Mouse (Mus musculus) urinary bladder, postnatal 10 days (tissue): Measurements from ENCODE around the gene Atp1a4.
"Not testable (repeated sequence)": the region's sequence is repeated elsewhere in the genome, so short reads cannot be mapped to it uniquely, and the experiment has no call there.

Source experiments
- DNase-seq: peaks from one replicate; pipeline ENCODE4 v3.0.0; 2022; ENCODE audit warnings: low spot score

Atp1a4 gene

DNA sequence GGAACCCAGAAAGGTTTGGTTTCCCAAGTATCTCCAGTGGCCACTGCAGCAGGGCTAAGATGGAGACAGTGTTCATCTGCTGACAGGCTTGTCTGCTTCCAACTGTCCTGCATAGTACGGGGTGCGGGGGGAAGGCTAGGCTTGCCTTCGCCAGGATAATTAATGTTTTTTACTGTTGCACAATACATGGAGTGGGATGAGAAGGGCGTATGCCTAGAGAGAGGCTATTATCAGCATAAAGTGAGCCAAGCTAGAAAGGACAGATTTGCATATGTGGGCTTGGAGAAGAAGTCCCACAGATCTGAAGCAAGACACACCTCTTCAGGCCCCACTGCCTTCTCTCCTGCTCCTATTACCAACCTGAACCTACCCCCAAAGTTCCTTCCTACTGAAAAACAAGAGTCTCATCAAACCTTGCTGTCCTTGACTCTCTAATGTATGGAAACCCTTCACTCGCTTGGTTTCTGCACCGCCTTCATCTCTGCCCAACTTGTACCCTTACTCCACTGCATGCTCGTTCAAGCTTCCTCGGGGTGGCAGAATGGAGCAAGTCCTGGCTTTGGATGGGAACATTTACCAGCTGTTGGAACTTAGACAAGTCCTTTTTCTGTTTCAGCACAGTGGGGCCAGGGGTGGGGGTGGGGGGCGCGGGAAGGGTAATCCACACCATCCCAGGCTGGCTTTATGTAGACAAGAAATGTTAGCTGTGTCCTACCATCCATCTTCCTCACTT, 23.5 kb upstream of the Atp1a4 start:
- DNase-seq = no peak

DNA sequence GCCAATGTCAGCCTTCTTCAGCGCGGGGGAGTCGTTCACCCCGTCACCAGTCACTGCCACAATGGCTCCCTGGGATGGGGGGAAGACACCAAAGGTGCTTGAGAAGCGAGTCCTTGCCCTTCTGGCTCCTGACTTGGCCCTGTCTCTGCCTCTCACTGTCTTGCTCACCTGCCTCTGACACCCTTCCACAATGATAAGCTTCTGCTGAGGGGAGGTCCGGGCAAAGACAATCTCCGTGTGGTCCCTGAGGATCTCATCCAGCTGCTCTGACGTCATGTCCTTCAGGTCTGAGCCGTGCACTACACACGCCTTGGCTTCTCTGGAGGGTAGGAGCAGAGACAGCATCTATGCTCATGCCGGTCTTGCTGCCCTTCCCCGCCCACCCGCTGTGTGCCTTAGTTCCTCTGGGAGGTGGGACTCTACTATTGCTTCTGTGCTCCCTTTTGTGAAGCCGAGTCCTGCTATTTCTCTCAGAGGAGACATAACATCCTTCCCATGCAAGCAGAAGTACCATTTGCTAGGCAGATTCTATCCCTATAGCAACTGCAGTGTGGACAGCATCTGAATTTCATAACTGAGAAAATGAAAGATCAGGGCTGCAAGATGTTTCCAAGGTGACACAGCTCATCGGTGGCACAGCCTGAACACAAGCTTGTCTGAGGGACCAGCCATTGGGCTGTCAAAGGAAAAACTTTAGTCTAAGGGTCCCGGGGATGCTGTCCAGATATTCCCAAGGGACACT, 21.7 kb upstream of the Atp1a4 start:
- no peak for DNase-seq

GRCm38 (mm10) chr1:172278328-172278727, 20.1 kb upstream of the Atp1a4 start:
- DNase-seq = no peak

- DNase-seq = no peak
Observed at GRCm38 (mm10) chr1:172277172-172277571, 19.0 kb upstream of the Atp1a4 start.

- no peak for DNase-seq
Observed at GRCm38 (mm10) chr1:172274547-172274946, 16.3 kb upstream of the Atp1a4 start.

DNA sequence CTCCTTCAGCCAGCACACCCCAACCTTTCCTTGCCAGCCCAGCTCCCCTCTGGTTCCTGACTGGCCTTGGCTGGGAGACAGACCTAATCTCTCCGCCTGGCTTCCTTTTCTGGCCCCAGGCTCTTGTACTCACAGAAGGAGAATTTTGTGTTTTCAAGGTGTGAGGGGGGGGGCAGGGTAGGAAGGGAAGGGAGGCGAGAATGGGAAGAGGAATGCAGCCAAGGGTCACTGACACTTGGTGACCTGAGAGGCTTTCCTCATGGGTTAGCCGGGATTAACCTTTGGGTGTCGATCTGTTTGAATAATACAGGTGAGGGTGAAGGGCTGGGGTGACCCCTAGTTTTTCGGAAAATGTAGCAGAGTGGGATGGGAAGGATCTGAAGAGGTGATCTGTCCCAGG, 15.9 kb upstream of the Atp1a4 start:
- no peak for DNase-seq

- DNase-seq = no peak
Observed at GRCm38 (mm10) chr1:172273386-172273785, 15.2 kb upstream of the Atp1a4 start.

DNA sequence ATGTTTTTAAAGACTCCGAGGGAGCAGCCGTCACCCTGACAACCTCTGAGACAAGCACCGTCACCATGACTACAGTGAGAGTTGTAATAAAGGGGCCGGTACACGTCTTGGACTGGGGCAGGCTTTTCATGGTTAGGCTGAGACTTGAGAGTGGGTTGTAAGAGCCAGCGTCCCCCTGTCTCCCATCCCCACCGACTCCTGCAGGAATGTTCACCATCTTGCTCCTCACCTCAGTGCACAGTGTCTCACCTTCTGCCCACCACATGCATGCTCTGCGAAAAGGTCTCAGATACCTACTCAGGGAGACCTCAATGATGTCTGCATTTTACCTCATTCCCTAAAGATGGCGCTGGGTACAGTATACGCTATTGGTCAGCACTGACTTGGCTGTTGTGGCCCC, 13.6 kb upstream of the Atp1a4 start:
- no peak for DNase-seq

- DNase-seq = no peak
Observed at GRCm38 (mm10) chr1:172271208-172271607, 13.0 kb upstream of the Atp1a4 start.

GRCm38 (mm10) chr1:172261477-172262078, 3.4 kb upstream of the Atp1a4 start, which contains the start of gene Igsf8:
TSS of gene Igsf8 (plus strand) at chr1:172261641.
- DNase-seq = no peak

DNA sequence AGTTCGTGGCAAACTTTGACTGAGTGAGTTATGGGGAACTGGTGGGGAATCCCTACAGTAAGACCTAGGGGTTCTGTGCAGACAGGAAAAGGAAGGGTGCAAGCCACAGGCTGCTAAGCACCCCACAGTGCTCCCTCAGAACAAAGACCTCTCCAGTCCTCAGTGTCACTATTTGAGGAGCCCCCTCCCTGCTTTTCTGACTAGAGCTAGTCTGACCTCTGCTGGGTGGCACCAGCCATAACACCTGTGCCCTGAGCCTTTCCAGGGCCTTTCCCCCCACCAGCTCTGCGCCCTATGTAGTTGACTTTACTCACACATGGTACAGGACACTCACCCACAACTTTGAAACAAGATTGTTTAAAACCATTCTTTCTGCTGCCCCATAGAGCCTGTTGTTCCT, 10.5 kb downstream of the Atp1a4 start:
- DNase-seq = no peak

GRCm38 (mm10) chr1:172247216-172247615, 11.0 kb downstream of the Atp1a4 start:
- no peak for DNase-seq

- DNase-seq = not testable (repeated sequence)
Observed at GRCm38 (mm10) chr1:172244645-172245044, 13.6 kb downstream of the Atp1a4 start.

GRCm38 (mm10) chr1:172243547-172244205, 14.5 kb downstream of the Atp1a4 start:
- no peak for DNase-seq

- DNase-seq = no peak
Observed at GRCm38 (mm10) chr1:172242401-172242800, 15.8 kb downstream of the Atp1a4 start.

- no peak for DNase-seq
Observed at GRCm38 (mm10) chr1:172240945-172241708, 17.1 kb downstream of the Atp1a4 start.

GRCm38 (mm10) chr1:172229215-172229614, 29.0 kb downstream of the Atp1a4 start:
- DNase-seq = no peak

GRCm38 (mm10) chr1:172228209-172228608, 30.0 kb downstream of the Atp1a4 start:
- no peak for DNase-seq

DNA sequence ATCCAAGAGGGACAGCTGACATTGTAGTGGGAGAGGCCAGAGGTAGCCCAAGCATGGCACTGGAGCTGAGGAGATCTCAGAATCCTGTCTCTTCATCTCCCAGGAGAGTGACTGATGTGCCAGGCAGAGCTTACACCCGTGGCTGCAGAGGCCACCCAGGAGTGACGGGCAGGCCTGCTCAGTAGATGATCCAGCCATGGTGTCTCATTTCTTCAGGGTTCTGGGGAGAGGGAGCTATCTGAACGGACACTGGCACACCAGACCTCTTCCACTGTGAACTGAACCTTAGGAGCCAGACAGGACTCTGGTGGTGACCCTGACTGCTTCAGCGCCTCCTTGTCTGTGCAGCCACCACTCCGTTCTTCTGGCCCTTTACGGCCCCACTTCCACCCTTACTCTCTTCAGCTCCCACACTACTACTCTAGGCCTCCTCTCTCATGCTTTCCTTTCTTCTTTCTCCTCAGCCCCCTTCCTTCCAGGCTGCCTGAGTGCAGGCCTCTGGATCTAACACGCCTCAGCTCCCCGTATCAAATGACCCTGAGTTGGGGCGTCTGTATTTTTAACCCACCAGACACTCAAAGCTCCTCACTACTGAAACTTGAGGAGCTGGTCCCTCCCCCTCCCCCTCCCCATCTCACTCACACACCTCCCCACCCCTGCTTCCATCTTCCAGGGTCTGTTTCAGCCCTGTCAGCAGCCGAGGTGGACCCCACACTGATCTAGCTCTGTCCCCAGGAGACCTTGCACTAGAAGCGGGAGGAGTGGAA, 36.7 kb downstream of the Atp1a4 start:
- no peak for DNase-seq

GRCm38 (mm10) chr1:172220414-172220813, 37.8 kb downstream of the Atp1a4 start:
- no peak for DNase-seq
